Mouse (Mus musculus) limb, embryonic 13.5 days (tissue): ENCODE measurements around the gene Spag5. TPM values are rescaled to one million over a fixed set of nuclear protein-coding genes. Genes with fewer than 3 reads are reported as not detected.

ENCODE experiments used
- ATAC-seq: fragments of 200-750 bp; cut with Nextera tagmentation; 2 replicates; pipeline ENCODE4 v1.8.0; 2017; ENCODE audit warnings: low read depth, moderate number of reproducible peaks, moderate TSS enrichment; ENCODE audit not compliant: low FRiP score
- H3K27ac ChIP-seq: fragments of 300-500 bp; sonication (generic); 2 replicates; pipeline ENCODE4 v1.5.1; 2015; ENCODE audit warnings: inconsistent platforms, mild to moderate bottlenecking, moderate library complexity
- H3K27me3 ChIP-seq: fragments of 300-500 bp; sonication (generic); 2 replicates; pipeline ENCODE4 v1.6.1; 2015; ENCODE audit warnings: mild to moderate bottlenecking, inconsistent platforms
- H3K36me3 ChIP-seq: fragments of 300-500 bp; sonication (generic); 2 replicates; pipeline ENCODE4 v1.6.1; 2015; ENCODE audit warnings: inconsistent platforms, mild to moderate bottlenecking, moderate library complexity
- H3K4me1 ChIP-seq: fragments of 300-500 bp; sonication (generic); 2 replicates; pipeline ENCODE4 v1.6.1; 2015; ENCODE audit warnings: inconsistent platforms
- H3K4me2 ChIP-seq: fragments of 300-500 bp; sonication (generic); replicated peaks from 2 replicates; pipeline ENCODE4 v1.6.1; 2015; ENCODE audit warnings: inconsistent platforms, mild to moderate bottlenecking, moderate library complexity
- H3K4me3 ChIP-seq: fragments of 300-500 bp; sonication (generic); 2 replicates; pipeline ENCODE4 v1.5.1; 2015; ENCODE audit warnings: moderate library complexity, mild to moderate bottlenecking, inconsistent platforms
- H3K9ac ChIP-seq: fragments of 300-500 bp; sonication (generic); 2 replicates; pipeline ENCODE4 v1.6.1; 2015; ENCODE audit warnings: mild to moderate bottlenecking, inconsistent platforms
- H3K9me3 ChIP-seq: fragments of 300-500 bp; sonication (generic); 2 replicates; pipeline ENCODE4 v1.6.1; 2016; ENCODE audit warnings: inconsistent platforms
- WGBS: fragments of 180-500 bp; shearing (Covaris S2); methylation state at CpG from one replicate; pipeline ENCODE4 v1.1.7; 2015; 5-methylcytosine and 5-hydroxymethylcytosine counted together
- polyA plus RNA-seq: library from polyadenylated mRNA; unstranded; fragments of >200 nt; fragmentation: Nextera tagmentation; extraction: Ambion mirVana; gene quantifications from 2 replicates; pipeline ENCODE4 v1.2.1, GENCODE M21; 2015

Gene Spag5
- polyA plus RNA-seq, 1 experiment from 2014 or later = 45.8 TPM

DNA sequence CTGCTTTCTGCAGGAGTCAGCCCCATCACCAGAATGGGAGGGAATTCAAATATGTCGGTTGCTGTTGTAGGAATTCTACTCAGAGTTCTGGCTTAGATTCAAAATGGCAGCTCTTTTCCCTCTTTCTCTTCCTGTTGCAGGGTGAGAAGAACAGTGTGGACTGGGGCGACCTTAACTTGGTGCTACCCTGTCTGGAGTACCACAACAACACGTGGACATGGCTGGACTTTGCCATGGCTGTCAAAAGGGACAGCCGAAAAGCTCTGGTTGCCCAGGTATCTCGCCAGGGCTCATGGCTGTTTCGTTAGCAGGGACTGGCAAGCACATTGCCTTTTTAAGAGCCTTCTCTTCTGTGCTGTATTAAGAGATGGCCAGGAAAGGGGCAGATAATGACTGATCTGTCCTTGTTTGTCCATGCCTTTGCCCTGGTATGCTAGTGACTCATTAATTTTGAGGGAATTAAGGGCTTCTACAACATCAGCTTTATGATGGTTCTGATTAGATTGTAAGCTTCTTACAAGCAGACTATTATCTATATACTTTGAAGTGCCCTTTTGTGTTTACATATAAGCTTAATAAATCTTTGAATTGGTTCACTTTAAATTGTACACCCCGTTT is 12.1 kb upstream of the Spag5 start:
- 89% methylated on average over 7 of the region's 7 CpGs for WGBS
- H3K9me3 ChIP-seq = no peaks in the 10 kb centered on the region
- no peak overlapping the region for H3K4me2 ChIP-seq
- H3K27me3 ChIP-seq = no peaks in the 10 kb centered on the region
- no peak overlapping the region for H3K27ac ChIP-seq
- peaks cover 84% of the 10 kb centered on the region for H3K36me3 ChIP-seq
- H3K4me3 ChIP-seq = no peak overlapping the region
- no peaks in the 10 kb centered on the region for H3K4me1 ChIP-seq
- ATAC-seq = no peak
- H3K9ac ChIP-seq = no peak overlapping the region

DNA sequence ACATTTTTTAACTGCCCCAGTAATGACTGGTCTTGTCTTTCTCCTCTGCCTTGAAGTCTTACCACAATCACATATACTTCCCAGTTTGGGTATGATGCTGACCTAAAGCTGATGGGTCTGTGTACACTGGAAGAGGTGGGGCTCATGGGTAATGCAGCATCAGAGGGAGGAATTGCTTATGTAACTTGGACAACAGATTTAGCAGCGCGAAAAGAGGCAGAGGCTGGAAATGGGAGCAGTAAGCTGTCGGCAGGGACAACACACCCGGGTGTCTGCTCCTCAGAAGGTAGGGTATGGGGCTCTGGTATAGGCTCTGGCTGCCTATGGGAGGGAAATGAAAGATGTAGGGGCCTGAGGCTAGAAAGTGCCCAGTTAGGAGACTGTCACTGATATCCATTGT is 10.7 kb upstream of the Spag5 start, which contains the start of gene BC030499:
Gene BC030499, plus strand, starts transcription at position 188 of the 400 bp plus-strand sequence.
- Histone ChIP-seq H3K27me3 (no peaks in the 10 kb centered on the region), H3K4me2 (no peak within 1 kb of the TSS), H3K27ac (no peak within 1 kb of the TSS), H3K9me3 (no peaks in the 10 kb centered on the region), H3K9ac (no peak within 1 kb of the TSS), H3K4me3 (no peak within 1 kb of the TSS), H3K4me1 (no peaks in the 10 kb centered on the region), H3K36me3 (peaks cover 70% of the 10 kb centered on the region)
- 88% methylated on average over 4 of the region's 4 CpGs for WGBS
- ATAC-seq = no peak

DNA sequence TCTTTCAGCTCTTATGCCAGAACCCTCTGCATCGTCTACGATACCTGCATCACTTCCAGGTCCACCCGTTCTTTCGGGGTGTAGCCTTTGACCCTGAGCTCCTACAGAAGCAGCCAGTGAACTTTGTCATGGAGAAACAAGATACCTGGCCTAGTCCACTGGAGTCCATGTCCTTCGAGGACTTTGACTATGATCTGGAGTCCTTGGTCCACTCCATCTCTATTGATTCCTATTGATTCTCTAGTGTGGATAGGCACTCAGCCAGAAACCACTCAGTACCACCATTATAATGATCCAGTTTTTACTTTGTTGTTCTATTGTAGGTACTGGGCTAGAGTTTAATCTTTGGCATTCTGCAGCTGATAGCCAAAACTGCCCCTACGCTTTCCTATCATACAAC is 6.7 kb upstream of the Spag5 start:
- no peaks in the 10 kb centered on the region for H3K4me1 ChIP-seq
- no peak overlapping the region for H3K9ac ChIP-seq
- ATAC-seq = no peak
- H3K27me3 ChIP-seq = no peaks in the 10 kb centered on the region
- peaks cover 34% of the 10 kb centered on the region for H3K36me3 ChIP-seq
- WGBS = 93% methylated on average over 6 of the region's 6 CpGs
- no peak overlapping the region for H3K4me3 ChIP-seq
- H3K9me3 ChIP-seq = no peaks in the 10 kb centered on the region
- H3K27ac ChIP-seq = no peak overlapping the region
- H3K4me2 ChIP-seq = no peak overlapping the region

DNA sequence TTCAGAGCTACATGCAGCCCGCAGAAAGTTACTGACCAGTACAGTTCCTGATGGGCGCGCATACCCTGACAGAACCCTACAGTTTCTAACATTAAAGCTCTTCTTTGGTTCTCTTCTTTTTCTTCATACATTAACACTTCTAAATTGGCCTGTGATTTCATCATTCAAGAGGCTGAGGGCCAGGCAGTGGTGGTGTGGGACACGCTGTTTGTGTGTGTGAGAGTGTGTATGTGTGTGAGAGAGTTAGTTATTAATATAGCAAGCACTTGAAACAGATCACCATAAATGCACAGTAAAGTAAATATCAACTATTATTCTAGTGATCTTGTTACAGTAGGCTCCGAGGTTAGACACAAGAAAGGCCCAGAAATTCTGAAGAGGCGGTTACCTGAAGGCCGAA is 412 bp upstream of the Spag5 start:
- peaks cover 11% of the 10 kb centered on the region for H3K4me1 ChIP-seq
- 59% methylated on average over 7 of the region's 7 CpGs for WGBS
- H3K9ac ChIP-seq = peak overlapping the region; percentile 65
- H3K27me3 ChIP-seq = no peaks in the 10 kb centered on the region
- H3K27ac ChIP-seq = peak overlapping the region; percentile 48; the same call in 1 of the 2 replicates
- peak overlapping the region; percentile 84 for H3K4me2 ChIP-seq
- peaks cover 28% of the 10 kb centered on the region for H3K36me3 ChIP-seq
- H3K4me3 ChIP-seq = peak overlapping the region; percentile 83
- 0 out of 2 replicates have a peak, but pooled peaks have one; percentile 21 for ATAC-seq
- H3K9me3 ChIP-seq = no peaks in the 10 kb centered on the region

DNA sequence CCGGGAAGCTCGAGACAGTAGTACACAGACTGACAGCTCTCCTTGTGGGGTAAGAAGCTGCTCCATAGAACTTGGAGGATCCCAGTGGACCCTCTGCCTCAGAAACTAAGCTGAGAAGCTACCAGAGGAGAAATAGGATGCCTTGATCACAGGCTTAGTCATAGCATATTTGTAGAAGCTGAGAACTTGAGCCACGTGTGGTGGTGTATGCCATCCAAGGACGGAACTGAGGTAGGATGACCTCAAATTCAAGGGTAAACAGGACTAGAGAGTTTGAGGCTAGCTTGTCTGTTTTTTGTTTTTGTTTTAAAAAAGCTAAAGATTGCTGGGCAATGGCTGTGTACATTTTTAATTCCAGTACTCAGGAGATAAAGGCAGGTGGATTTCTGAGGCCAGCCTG is 3.9 kb downstream of the Spag5 start:
- no peak overlapping the region for H3K9ac ChIP-seq
- no peak overlapping the region for H3K4me2 ChIP-seq
- H3K4me3 ChIP-seq = no peak overlapping the region
- H3K9me3 ChIP-seq = no peaks in the 10 kb centered on the region
- H3K27me3 ChIP-seq = no peaks in the 10 kb centered on the region
- H3K27ac ChIP-seq = no peak overlapping the region
- ATAC-seq = no peak
- H3K36me3 ChIP-seq = peaks cover 61% of the 10 kb centered on the region
- peaks cover 17% of the 10 kb centered on the region for H3K4me1 ChIP-seq
- WGBS = 88% methylated on average over 4 of the region's 4 CpGs

DNA sequence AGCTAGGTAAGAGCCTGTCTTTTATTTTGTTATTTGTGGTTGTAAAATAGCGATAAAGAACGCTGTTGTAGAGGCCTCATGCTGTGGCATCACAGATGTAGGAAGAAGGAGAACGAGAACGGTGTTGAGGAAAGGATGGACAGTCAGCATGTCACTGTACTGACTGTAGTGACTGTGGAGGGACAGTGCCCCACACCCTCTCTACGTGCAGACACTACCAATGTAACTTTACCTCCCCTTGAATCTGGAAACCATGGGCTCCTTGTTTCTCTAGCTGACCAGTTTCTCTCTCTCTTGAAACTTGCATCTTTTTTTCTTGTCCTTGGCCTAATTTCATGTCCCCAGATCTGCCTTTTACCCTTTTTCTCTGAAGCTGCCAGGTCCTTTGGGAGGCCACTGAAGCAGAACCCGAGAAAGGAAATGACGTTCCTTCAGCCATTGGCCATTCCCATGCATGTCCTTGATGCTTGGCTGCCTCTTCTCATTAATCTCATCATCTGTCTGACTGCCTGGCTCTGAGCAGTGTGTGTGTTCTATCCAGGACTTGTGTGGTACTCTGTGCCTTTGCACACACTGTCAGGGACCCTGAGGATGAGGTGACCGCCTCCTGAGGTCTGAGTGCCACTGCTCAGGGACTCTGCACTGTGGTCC is 9.7 kb downstream of the Spag5 start:
- Histone ChIP-seq H3K4me2 (no peak overlapping the region), H3K36me3 (peaks cover 85% of the 10 kb centered on the region), H3K9me3 (no peaks in the 10 kb centered on the region), H3K27ac (no peak overlapping the region), H3K9ac (no peak overlapping the region), H3K4me3 (no peak overlapping the region), H3K4me1 (0 out of 2 replicates have a peak, but pooled peaks cover 6% of the 10 kb centered on the region), H3K27me3 (no peaks in the 10 kb centered on the region)
- ATAC-seq = no peak
- 82% methylated on average over 8 of the region's 8 CpGs for WGBS

DNA sequence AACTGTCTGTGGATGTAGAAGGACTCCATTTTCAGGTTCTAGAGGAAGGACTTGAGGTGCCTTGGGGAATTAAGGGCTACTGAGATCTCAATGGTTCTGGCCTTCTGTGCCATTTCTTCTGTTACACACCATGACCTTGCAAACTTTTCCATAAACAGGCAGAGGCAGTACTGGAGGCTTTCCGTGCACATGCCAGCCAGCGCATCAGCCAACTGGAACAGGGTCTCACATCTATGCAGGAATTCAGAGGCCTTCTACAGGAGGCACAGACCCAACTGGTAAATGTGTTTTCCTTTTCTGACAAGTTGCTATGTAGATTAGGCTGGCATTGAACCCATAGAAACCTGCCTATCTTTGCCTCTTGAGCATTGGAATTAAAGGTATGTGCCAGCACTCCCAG is 12.3 kb downstream of the Spag5 start:
- Histone ChIP-seq H3K9ac (no peak overlapping the region), H3K27me3 (no peaks in the 10 kb centered on the region), H3K9me3 (no peaks in the 10 kb centered on the region), H3K4me3 (no peak overlapping the region), H3K27ac (no peak overlapping the region), H3K4me2 (no peak overlapping the region), H3K36me3 (peaks cover 93% of the 10 kb centered on the region), H3K4me1 (no peaks in the 10 kb centered on the region)
- no peak for ATAC-seq
- 94% methylated on average over 2 of the region's 2 CpGs for WGBS

DNA sequence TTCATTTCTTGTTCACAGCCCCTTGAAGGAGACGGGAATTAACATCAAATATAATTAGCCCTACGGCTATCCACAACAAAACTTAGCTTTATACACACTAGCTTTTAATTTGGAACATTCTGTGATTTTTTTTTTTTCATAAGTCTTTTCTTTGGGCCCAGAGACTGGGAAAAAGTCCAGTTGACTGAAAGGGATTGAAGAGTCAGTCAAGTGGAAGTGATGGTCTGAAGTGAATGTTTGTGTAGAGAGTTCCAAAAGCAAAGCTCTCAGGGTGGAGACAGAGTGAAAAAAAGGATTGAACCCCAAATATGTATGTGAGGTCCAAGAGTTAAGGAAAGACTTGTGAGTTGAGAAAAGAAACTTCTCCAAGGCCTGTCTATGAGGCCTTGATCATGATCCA is 17.1 kb downstream of the Spag5 start:
- no peak overlapping the region for H3K27ac ChIP-seq
- no peak overlapping the region for H3K9ac ChIP-seq
- peaks cover 88% of the 10 kb centered on the region for H3K36me3 ChIP-seq
- peaks cover 24% of the 10 kb centered on the region for H3K4me1 ChIP-seq
- WGBS = 88% methylated on average over 2 of the region's 2 CpGs
- ATAC-seq = no peak
- H3K4me2 ChIP-seq = no peak overlapping the region
- no peaks in the 10 kb centered on the region for H3K9me3 ChIP-seq
- H3K27me3 ChIP-seq = no peaks in the 10 kb centered on the region
- H3K4me3 ChIP-seq = no peak overlapping the region

DNA sequence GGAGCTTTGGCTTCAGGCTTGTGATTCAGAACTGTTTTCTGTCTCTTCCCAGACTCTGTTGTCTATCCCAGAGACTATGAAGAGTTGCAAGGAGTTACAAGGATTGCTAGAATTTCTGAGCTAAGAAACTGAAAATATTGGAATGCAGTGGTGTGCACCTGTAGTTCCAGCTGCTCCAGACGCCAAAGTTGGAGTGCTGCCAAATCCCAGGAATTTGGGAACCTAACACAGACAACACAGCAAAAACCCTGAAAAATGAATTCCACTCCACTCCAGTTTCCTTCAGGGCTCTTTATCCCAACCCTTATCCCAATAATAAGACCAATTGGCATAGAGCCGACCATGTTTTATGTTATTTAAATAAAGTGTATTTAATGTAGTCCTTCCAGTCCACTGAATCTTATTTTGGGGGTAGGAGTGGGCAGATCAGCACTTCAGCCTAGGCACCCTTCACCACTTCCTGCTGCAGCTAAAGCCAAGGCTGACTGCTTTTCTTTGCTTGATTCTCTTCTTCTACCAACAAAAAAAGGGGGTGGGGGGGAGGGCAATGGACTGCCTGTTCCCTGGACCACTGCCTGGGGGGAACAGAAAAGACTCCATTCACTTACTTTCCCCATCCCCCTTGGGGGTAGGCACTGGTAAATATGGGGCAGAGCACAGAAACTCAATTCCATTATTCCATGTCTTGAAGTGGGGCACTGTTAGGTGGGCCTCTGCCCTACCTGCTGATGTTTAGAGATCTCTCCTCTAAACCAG is 20.9 kb downstream of the Spag5 start:
- peaks cover 27% of the 10 kb centered on the region for H3K4me1 ChIP-seq
- H3K4me3 ChIP-seq = peak overlapping the region; percentile 15
- peak; percentile 44; the same call in 1 of the 2 replicates for ATAC-seq
- H3K27me3 ChIP-seq = no peaks in the 10 kb centered on the region
- peak overlapping the region; percentile 47 for H3K4me2 ChIP-seq
- peak overlapping the region; percentile 67; the same call in 1 of the 2 replicates for H3K27ac ChIP-seq
- WGBS = 31% methylated on average over 2 of the region's 2 CpGs
- no peaks in the 10 kb centered on the region for H3K9me3 ChIP-seq
- peak overlapping the region; percentile 8; the same call in 1 of the 2 replicates for H3K9ac ChIP-seq
- peaks cover 56% of the 10 kb centered on the region for H3K36me3 ChIP-seq

DNA sequence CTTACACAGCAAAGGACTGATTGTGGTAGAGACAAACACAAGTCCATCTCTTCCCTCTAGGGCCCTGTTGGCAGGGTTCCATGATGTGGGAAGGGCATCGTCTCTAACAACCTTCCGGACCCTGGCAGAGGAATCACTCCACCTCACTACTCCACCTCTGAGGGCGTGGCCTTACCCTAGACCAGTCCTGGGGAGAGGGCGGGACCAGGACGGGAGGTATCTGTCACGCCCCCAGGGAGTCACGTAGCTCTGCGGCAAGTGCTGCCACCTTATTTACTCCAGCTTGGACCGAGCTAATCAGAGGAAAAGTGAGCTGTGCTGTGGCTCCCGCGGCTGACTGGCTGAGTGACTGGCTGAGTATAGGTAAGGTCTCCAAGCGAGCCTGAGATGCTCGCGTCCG is 21.5 kb downstream of the Spag5 start, which contains the start of gene Aldoc:
Gene Aldoc, plus strand, starts transcription at position 109 of the 400 bp plus-strand sequence.
- H3K9me3 ChIP-seq = no peaks in the 10 kb centered on the region
- H3K27me3 ChIP-seq = no peaks in the 10 kb centered on the region
- H3K27ac ChIP-seq = peak within 1 kb of the TSS; percentile 67; the same call in 1 of the 2 replicates
- H3K36me3 ChIP-seq = peaks cover 50% of the 10 kb centered on the region
- peak; percentile 73 for ATAC-seq
- H3K4me3 ChIP-seq = peak within 1 kb of the TSS; percentile 15
- H3K4me2 ChIP-seq = peak within 1 kb of the TSS; percentile 47
- peak within 1 kb of the TSS; percentile 8; the same call in 1 of the 2 replicates for H3K9ac ChIP-seq
- peaks cover 27% of the 10 kb centered on the region for H3K4me1 ChIP-seq
- 3% methylated on average over 15 of the region's 15 CpGs for WGBS

DNA sequence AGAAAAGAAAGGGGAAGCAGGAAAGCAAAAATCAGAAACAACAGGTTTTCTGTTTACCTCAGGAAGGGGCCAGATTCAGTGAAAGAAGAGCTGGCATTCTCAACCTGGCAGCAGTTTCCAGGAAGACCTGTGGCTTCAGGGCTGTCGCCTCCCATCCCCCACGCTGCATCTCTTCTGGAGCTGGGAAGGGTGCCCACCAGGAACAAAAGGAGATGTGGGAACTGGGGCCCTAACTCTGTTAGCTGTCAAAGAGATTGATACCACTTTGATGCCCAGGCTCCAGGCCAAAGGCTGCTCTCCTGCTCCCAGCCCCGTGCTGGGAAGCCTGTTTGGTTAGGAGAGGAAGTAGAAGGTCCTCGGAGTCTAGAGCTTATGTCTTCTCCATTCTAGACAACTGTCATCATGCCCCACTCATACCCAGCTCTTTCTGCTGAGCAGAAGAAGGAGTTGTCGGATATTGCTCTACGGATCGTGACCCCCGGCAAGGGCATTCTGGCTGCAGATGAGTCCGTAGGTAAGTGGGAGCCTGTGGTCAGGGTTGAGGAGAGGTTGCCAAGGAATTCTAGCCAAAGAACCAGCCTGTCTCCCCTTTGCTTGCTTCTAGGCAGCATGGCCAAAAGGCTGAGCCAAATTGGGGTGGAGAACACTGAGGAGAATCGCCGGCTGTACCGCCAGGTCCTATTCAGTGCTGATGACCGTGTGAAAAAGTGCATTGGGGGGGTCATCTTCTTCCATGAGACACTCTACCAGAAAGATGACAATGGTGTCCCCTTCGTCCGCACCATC is 22.9 kb downstream of the Spag5 start:
- Histone ChIP-seq H3K4me2 (no peak overlapping the region), H3K9me3 (no peaks in the 10 kb centered on the region), H3K27ac (no peak overlapping the region), H3K36me3 (peaks cover 37% of the 10 kb centered on the region), H3K9ac (no peak overlapping the region), H3K4me1 (peaks cover 32% of the 10 kb centered on the region), H3K27me3 (no peaks in the 10 kb centered on the region), H3K4me3 (no peak overlapping the region)
- 84% methylated on average over 15 of the region's 15 CpGs for WGBS
- ATAC-seq = no peak
